Mouse (Mus musculus): ENCODE results near the gene Kin.

GRCm38 (mm10) chr2:10080310-10081010, at the start of gene Kin, which contains the start of gene Atp5c1:
- TF ChIP-seq POLR2A (IDR thresholded peaks at IDR 0.05; ENCODE audit: borderline replicate concordance, extremely low read depth, insufficient read depth, insufficient read length, poor library complexity, severe bottlenecking) (peak; percentile 80), CTCF (IDR thresholded peaks at IDR 0.05; ENCODE audit: borderline replicate concordance, extremely low read depth, insufficient read depth, insufficient read length) (peak; percentile 56; the same call in 1 of the 2 replicates)

Measured in brain, embryonic 14.5 days (tissue).